Mouse (Mus musculus) myocyte (in vitro differentiated cells): ENCODE results near the gene Pid1. TPM values are rescaled to one million over a fixed set of nuclear protein-coding genes. Genes with fewer than 3 reads are reported as not detected.

Experiments
- H3K27me3 ChIP-seq: one replicate; pipeline ENCODE4 v1.6.1; 2011; ENCODE audit not compliant: control insufficient read depth, insufficient read depth, insufficient read length
- H3K36me3 ChIP-seq: one replicate; pipeline ENCODE4 v1.6.1; 2011; ENCODE audit not compliant: control insufficient read depth, insufficient read depth
- H3K4me2 ChIP-seq: one replicate; pipeline ENCODE4 v1.6.1; 2011; ENCODE audit warnings: low read depth, control low read depth
- H3K4me3 ChIP-seq: one replicate; pipeline ENCODE4 v1.5.1; 2011; ENCODE audit warnings: mild to moderate bottlenecking, control low read depth, moderate library complexity
- H3K79me2 ChIP-seq: one replicate; pipeline ENCODE4 v1.6.1; 2011; ENCODE audit not compliant: control insufficient read depth, insufficient read depth
- H3ac ChIP-seq: one replicate; pipeline ENCODE4 v1.6.1; 2011; ENCODE audit not compliant: control insufficient read depth, insufficient read length
- CEBPB ChIP-seq: IDR thresholded peaks from 2 replicates; pipeline ENCODE4 v1.6.1; 2011; ENCODE audit warnings: mild to moderate bottlenecking, moderate library complexity; ENCODE audit not compliant: poor library complexity, insufficient read depth, severe bottlenecking
- E2F4 ChIP-seq: IDR thresholded peaks from one replicate; pipeline ENCODE4 v1.6.1; 2011; ENCODE audit warnings: mild to moderate bottlenecking, control low read depth, moderate library complexity; ENCODE audit not compliant: insufficient read depth
- MAX ChIP-seq: IDR thresholded peaks from one replicate; pipeline ENCODE4 v1.6.1; 2011; ENCODE audit warnings: low read depth, mild to moderate bottlenecking, control low read depth
- MYOD1 ChIP-seq, 3 experiments: IDR thresholded peaks; one replicate each; pipeline ENCODE4 v1.6.1; 2011; ENCODE audit warnings: control low read depth in 2 of 3, low read depth in 2 of 3, mild to moderate bottlenecking in 2 of 3, moderate library complexity in 1 of 3; ENCODE audit not compliant: insufficient read length in 2 of 3, control insufficient read depth in 1 of 3
- MYOG ChIP-seq, 3 experiments: IDR thresholded peaks; one replicate each; pipeline ENCODE4 v1.6.1; 2011; ENCODE audit warnings: control low read depth in 2 of 3, low read depth in 2 of 3, mild to moderate bottlenecking in 2 of 3; ENCODE audit not compliant: insufficient read length in 2 of 3, control insufficient read depth in 1 of 3, insufficient read depth in 1 of 3
- POLR2A ChIP-seq: IDR thresholded peaks from one replicate; pipeline ENCODE4 v1.6.1; 2011; ENCODE audit warnings: low read depth, mild to moderate bottlenecking, control low read depth, moderate library complexity; ENCODE audit not compliant: insufficient read length
- POLR2AphosphoS2 ChIP-seq: IDR thresholded peaks from one replicate; pipeline ENCODE4 v1.6.1; 2011; ENCODE audit warnings: low read depth, control low read depth; ENCODE audit not compliant: insufficient read length
- REST ChIP-seq: IDR thresholded peaks from one replicate; pipeline ENCODE4 v1.6.1; 2011; ENCODE audit warnings: mild to moderate bottlenecking, control low read depth, moderate library complexity; ENCODE audit not compliant: insufficient read depth, insufficient read length
- SRF ChIP-seq: IDR thresholded peaks from one replicate; pipeline ENCODE4 v1.6.1; 2011; ENCODE audit warnings: low read depth; ENCODE audit not compliant: control insufficient read depth, insufficient read length
- TCF12 ChIP-seq: IDR thresholded peaks from one replicate; pipeline ENCODE4 v1.6.1; 2011; ENCODE audit warnings: mild to moderate bottlenecking, control low read depth; ENCODE audit not compliant: poor library complexity, insufficient read depth, severe bottlenecking
- TCF3 ChIP-seq: IDR thresholded peaks from one replicate; pipeline ENCODE4 v1.6.1; 2011; ENCODE audit warnings: low read depth, control low read depth; ENCODE audit not compliant: insufficient read length
- USF1 ChIP-seq: IDR thresholded peaks from one replicate; pipeline ENCODE4 v1.6.1; 2011; ENCODE audit warnings: low read depth, mild to moderate bottlenecking, control low read depth, moderate library complexity
- polyA plus RNA-seq: library from polyadenylated mRNA; unstranded; fragments of >200 nt; fragmentation: generic; extraction: Trizol; gene quantifications from one replicate; pipeline ENCODE4 v1.2.1, GENCODE M21; 2012; ENCODE audit warnings: missing spikeins

The Pid1 gene
- polyA plus RNA-seq, 1 experiment, result 0.24 TPM

GRCm38 (mm10) chr1:84097398-84097797 lies 266.6 kb downstream of the Pid1 start:
- Histone ChIP-seq H3K36me3 (no peaks in the 10 kb centered on the region), H3K4me3 (no peak overlapping the region), H3ac (no peak overlapping the region), H3K79me2 (no peaks in the 10 kb centered on the region), H3K4me2 (no peak overlapping the region), H3K27me3 (no peaks in the 10 kb centered on the region)
- TF ChIP-seq SRF (no peak), MYOD1 (IDR thresholded peaks at IDR 0.05; ENCODE audit: control insufficient read depth in 1 of 3, insufficient read length in 2 of 3, low read depth in 2 of 3) (peak in 1 of 3 experiments; percentile 10), MYOG (IDR thresholded peaks at IDR 0.05; ENCODE audit: control insufficient read depth in 1 of 3, insufficient read depth in 1 of 3, insufficient read length in 2 of 3, low read depth in 2 of 3) (peak in 1 of 3 experiments; percentile 9)

- H3ac ChIP-seq, result no peak overlapping the region
- H3K4me2 ChIP-seq, result no peak overlapping the region
- no peaks in the 10 kb centered on the region for H3K36me3 ChIP-seq
- H3K4me3 ChIP-seq, result no peak overlapping the region
- H3K27me3 ChIP-seq, result no peaks in the 10 kb centered on the region
- no peaks in the 10 kb centered on the region for H3K79me2 ChIP-seq
- TF ChIP-seq MYOD1 (IDR thresholded peaks at IDR 0.05; ENCODE audit: control insufficient read depth in 1 of 3, insufficient read length in 2 of 3, low read depth in 2 of 3), result peak; percentile 10 to 57 (median 24)
- no peak for TF ChIP-seq REST
- TF ChIP-seq MYOG (IDR thresholded peaks at IDR 0.05; ENCODE audit: control insufficient read depth in 1 of 3, insufficient read depth in 1 of 3, insufficient read length in 2 of 3, low read depth in 2 of 3), result peak in 1 of 3 experiments; percentile 72
Measured at GRCm38 (mm10) chr1:84093291-84093690, 270.7 kb downstream of the Pid1 start.

- Histone ChIP-seq H3K79me2 (no peaks in the 10 kb centered on the region), H3K36me3 (no peaks in the 10 kb centered on the region), H3K27me3 (no peaks in the 10 kb centered on the region)
Measured at GRCm38 (mm10) chr1:84089664-84090063, 274.3 kb downstream of the Pid1 start.

GRCm38 (mm10) chr1:84087957-84088356 lies 276.0 kb downstream of the Pid1 start:
- no peak overlapping the region for H3K4me2 ChIP-seq
- H3ac ChIP-seq, result no peak overlapping the region
- H3K79me2 ChIP-seq, result no peaks in the 10 kb centered on the region
- H3K36me3 ChIP-seq, result no peaks in the 10 kb centered on the region
- no peak for TF ChIP-seq TCF3
- no peak for TF ChIP-seq MYOD1 (IDR thresholded peaks at IDR 0.05; ENCODE audit: control insufficient read depth in 1 of 3, insufficient read length in 2 of 3, low read depth in 2 of 3)
- TF ChIP-seq REST, result no peak
- TF ChIP-seq POLR2AphosphoS2, result no peak
- no peak for TF ChIP-seq SRF
- TF ChIP-seq MAX, result no peak
- no peak for TF ChIP-seq TCF12
- no peak for TF ChIP-seq USF1
- TF ChIP-seq MYOG (IDR thresholded peaks at IDR 0.05; ENCODE audit: control insufficient read depth in 1 of 3, insufficient read depth in 1 of 3, insufficient read length in 2 of 3, low read depth in 2 of 3), result no peak
- TF ChIP-seq POLR2A, result no peak
- no peak overlapping the region for H3K4me3 ChIP-seq
- H3K27me3 ChIP-seq, result no peaks in the 10 kb centered on the region

More at GRCm38 (mm10) chr1:84089664-84090063, 274.3 kb downstream of the Pid1 start:
- Histone ChIP-seq H3ac (no peak overlapping the region), H3K4me2 (no peak overlapping the region), H3K4me3 (no peak overlapping the region)
- TF ChIP-seq TCF12, result no peak
- no peak for TF ChIP-seq POLR2AphosphoS2
- no peak for TF ChIP-seq MYOG (IDR thresholded peaks at IDR 0.05; ENCODE audit: control insufficient read depth in 1 of 3, insufficient read depth in 1 of 3, insufficient read length in 2 of 3, low read depth in 2 of 3)
- no peak for TF ChIP-seq SRF
- TF ChIP-seq MAX, result no peak
- TF ChIP-seq MYOD1 (IDR thresholded peaks at IDR 0.05; ENCODE audit: control insufficient read depth in 1 of 3, insufficient read length in 2 of 3, low read depth in 2 of 3), result no peak
- TF ChIP-seq CEBPB, result no peak
- no peak for TF ChIP-seq E2F4
- TF ChIP-seq REST, result no peak
- TF ChIP-seq USF1, result no peak
- TF ChIP-seq TCF3, result no peak
- no peak for TF ChIP-seq POLR2A

GRCm38 (mm10) chr1:84087325-84087724 lies 276.7 kb downstream of the Pid1 start:
- H3K27me3 ChIP-seq, result no peaks in the 10 kb centered on the region
- no peak overlapping the region for H3K4me3 ChIP-seq
- no peaks in the 10 kb centered on the region for H3K79me2 ChIP-seq
- no peaks in the 10 kb centered on the region for H3K36me3 ChIP-seq
- no peak overlapping the region for H3ac ChIP-seq
- TF ChIP-seq MAX (no peak), SRF (no peak), USF1 (no peak), POLR2A (no peak), CEBPB (no peak), TCF12 (no peak), MYOD1 (IDR thresholded peaks at IDR 0.05; ENCODE audit: control insufficient read depth in 1 of 3, insufficient read length in 2 of 3, low read depth in 2 of 3) (no peak), REST (no peak), MYOG (IDR thresholded peaks at IDR 0.05; ENCODE audit: control insufficient read depth in 1 of 3, insufficient read depth in 1 of 3, insufficient read length in 2 of 3, low read depth in 2 of 3) (no peak), E2F4 (no peak), POLR2AphosphoS2 (no peak), TCF3 (no peak)
- H3K4me2 ChIP-seq, result no peak overlapping the region
